Mouse (Mus musculus): Measurements from ENCODE around the gene 1700013F07Rik. TPM values are rescaled to one million over a fixed set of nuclear protein-coding genes. Genes with fewer than 3 reads are reported as not detected.

Gene 1700013F07Rik
- 359 TPM for polyA plus RNA-seq (2014; fragmentation: Illumina TruSeq; extraction: RNeasy Lipid Tissue Mini Kit (QIAGEN cat#74804); ENCODE audit: low read depth, low replicate concordance)

GRCm38 (mm10) chr3:108533951-108534350 is at the start of gene 1700013F07Rik:
TSS of gene 1700013F07Rik (plus strand) at chr3:108534150.

GRCm38 (mm10) chr3:108536517-108537260 is 2.7 kb downstream of the 1700013F07Rik start, which contains the start of gene 5330417C22Rik:
TSS of gene 5330417C22Rik (minus strand) at chr3:108536536.

DNA sequence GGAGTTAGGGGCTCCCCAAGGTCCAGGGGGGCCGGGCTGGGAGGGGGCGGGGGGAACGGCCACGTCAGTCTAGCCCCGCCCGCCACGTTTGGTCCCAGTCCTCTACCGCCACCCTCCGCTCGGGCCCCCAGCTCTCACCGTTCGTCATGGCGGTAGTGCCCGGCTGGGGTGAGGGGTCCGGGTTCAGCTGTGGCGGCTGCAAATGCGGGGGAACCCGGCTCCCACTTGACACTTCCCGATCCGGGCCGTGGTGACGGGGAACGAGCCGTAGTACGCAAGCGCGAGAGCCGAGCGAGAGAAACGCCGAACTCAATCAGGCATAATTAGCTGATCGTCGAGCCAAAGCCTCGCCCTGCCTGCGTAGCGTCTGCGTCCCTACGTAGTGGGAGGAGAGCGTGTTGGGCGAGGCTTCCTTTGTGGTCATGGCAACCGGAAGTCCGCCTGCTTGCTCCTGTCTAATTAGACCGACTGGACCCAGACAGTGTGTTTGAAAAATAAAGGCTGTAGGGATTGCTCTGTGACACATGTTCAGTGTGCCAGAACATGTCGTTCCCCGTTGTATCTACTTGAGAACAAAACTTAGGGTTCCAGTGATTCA is 28.3 kb downstream of the 1700013F07Rik start, which contains the start of gene Tmem167b:
Gene Tmem167b, minus strand, starts transcription at position 334 of the 598 bp plus-strand sequence.

DNA sequence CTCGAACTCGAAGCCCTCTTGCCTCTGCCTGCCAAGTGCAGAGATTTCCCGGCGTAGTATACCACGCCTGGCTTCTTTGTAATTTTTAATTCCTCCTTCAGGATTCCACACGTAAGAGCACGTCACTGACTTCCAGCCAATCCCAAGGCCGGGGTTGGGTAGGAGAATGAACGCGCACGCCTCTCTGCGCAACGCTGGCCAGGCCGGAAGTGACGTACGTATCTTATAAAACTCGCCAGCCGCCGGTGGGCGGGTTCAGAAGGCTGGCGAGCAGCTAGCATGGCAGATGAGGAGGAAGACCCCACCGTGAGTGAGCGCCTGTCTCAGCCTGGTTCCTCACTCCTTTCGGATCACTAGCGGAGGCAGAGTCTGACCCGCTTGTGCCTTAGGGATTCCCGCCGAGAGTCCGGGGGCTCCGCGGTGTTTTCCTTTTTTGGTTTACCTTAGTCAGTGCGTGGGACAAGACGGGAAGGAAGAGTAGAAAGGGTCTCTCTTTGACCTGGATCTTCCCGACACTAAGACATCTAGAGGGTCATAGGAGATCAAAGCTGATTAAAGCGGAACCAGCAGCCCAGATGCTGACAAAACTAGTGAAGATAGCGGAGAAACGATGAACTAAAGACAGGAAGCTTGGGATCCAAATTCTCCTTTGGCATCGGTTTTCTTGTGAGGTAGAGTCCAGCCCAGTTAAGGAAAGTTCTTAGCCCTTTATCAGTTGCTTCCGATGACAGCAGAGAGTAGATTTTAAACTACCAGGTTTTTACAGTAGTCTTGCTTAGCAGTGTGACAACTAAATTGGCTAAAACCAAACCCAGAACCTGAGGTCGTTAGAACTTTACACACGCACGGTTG is 37.7 kb downstream of the 1700013F07Rik start, which contains the start of gene Taf13:
Gene Taf13, plus strand, starts transcription at position 256 of the 852 bp plus-strand sequence.

GRCm38 (mm10) chr3:108590786-108591529 is 57.0 kb downstream of the 1700013F07Rik start, which contains the start of gene Wdr47:
TSS of gene Wdr47 (plus strand) at chr3:108591279.

Other genes starting within 250 kb of the 1700013F07Rik start
- not detected for gene Mybphl, start 169.2 kb upstream of the 1700013F07Rik start, polyA plus RNA-seq (2014; fragmentation: Illumina TruSeq; extraction: RNeasy Lipid Tissue Mini Kit (QIAGEN cat#74804); ENCODE audit: low read depth, low replicate concordance)
- not detected for gene Psrc1, start 150.3 kb upstream of the 1700013F07Rik start, polyA plus RNA-seq (2014; fragmentation: Illumina TruSeq; extraction: RNeasy Lipid Tissue Mini Kit (QIAGEN cat#74804); ENCODE audit: low read depth, low replicate concordance)
- gene Celsr2, start 118.6 kb upstream of the 1700013F07Rik start, polyA plus RNA-seq (2014; fragmentation: Illumina TruSeq; extraction: RNeasy Lipid Tissue Mini Kit (QIAGEN cat#74804); ENCODE audit: low read depth, low replicate concordance) = 0.48 TPM
- 6.2 TPM for gene Sars, start 88.9 kb upstream of the 1700013F07Rik start, polyA plus RNA-seq (2014; fragmentation: Illumina TruSeq; extraction: RNeasy Lipid Tissue Mini Kit (QIAGEN cat#74804); ENCODE audit: low read depth, low replicate concordance)
- 43.2 TPM for gene 5330417C22Rik, start 2.4 kb downstream of the 1700013F07Rik start, polyA plus RNA-seq (2014; fragmentation: Illumina TruSeq; extraction: RNeasy Lipid Tissue Mini Kit (QIAGEN cat#74804); ENCODE audit: low read depth, low replicate concordance)
- 26.8 TPM for gene Tmem167b, start 28.3 kb downstream of the 1700013F07Rik start, polyA plus RNA-seq (2014; fragmentation: Illumina TruSeq; extraction: RNeasy Lipid Tissue Mini Kit (QIAGEN cat#74804); ENCODE audit: low read depth, low replicate concordance)
- gene Taf13, start 37.5 kb downstream of the 1700013F07Rik start, polyA plus RNA-seq (2014; fragmentation: Illumina TruSeq; extraction: RNeasy Lipid Tissue Mini Kit (QIAGEN cat#74804); ENCODE audit: low read depth, low replicate concordance) = 89.3 TPM
- 69.3 TPM for gene Wdr47, start 57.1 kb downstream of the 1700013F07Rik start, polyA plus RNA-seq (2014; fragmentation: Illumina TruSeq; extraction: RNeasy Lipid Tissue Mini Kit (QIAGEN cat#74804); ENCODE audit: low read depth, low replicate concordance)
- gene Clcc1, start 119.8 kb downstream of the 1700013F07Rik start, polyA plus RNA-seq (2014; fragmentation: Illumina TruSeq; extraction: RNeasy Lipid Tissue Mini Kit (QIAGEN cat#74804); ENCODE audit: low read depth, low replicate concordance) = 20.2 TPM
- gene Gpsm2, start 188.2 kb downstream of the 1700013F07Rik start, polyA plus RNA-seq (2014; fragmentation: Illumina TruSeq; extraction: RNeasy Lipid Tissue Mini Kit (QIAGEN cat#74804); ENCODE audit: low read depth, low replicate concordance) = 12.3 TPM
- gene Aknad1, start 205.5 kb downstream of the 1700013F07Rik start, polyA plus RNA-seq (2014; fragmentation: Illumina TruSeq; extraction: RNeasy Lipid Tissue Mini Kit (QIAGEN cat#74804); ENCODE audit: low read depth, low replicate concordance) = 48.3 TPM